Mouse (Mus musculus): Measurements from ENCODE around the gene Galnt9. TPM values are rescaled to one million over a fixed set of nuclear protein-coding genes. Genes with fewer than 3 reads are reported as not detected.

Galnt9 gene
- total RNA-seq, 2 experiments from 2014 or later = 87.0 to 117 TPM

GRCm38 (mm10) chr5:110534402-110534801 is 9.8 kb upstream of the Galnt9 start:
- no peak for DNase-seq (ENCODE audit: low spot score in 2 of 2)

GRCm38 (mm10) chr5:110535964-110536363 is 8.2 kb upstream of the Galnt9 start:
- DNase-seq (ENCODE audit: low spot score in 2 of 2) = no peak

- DNase-seq (ENCODE audit: low spot score in 2 of 2) = no peak
These were observed 3.2 kb upstream of the Galnt9 start for GRCm38 (mm10) chr5:110540947-110541346.

GRCm38 (mm10) chr5:110541456-110541855 is 2.7 kb upstream of the Galnt9 start:
- no peak for DNase-seq (ENCODE audit: low spot score in 2 of 2)

DNA sequence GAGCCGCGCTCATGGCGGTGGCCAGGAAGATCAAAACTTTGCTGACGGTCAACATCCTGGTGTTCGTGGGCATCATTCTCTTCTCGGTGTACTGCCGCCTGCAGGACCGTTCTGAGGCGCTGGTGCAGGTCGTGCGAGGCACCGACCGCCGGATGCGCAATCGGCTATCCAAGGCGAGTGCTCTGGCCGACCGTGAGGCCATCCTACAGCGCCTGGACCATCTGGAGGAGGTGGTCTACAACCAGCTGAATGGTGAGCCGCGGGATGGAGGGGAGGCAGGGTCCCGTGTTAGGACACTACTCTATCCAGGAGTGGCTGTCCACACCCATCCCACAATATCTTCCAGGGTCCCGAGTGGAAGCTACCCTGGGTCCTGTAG is 525 bp downstream of the Galnt9 start:
- no peak for DNase-seq (ENCODE audit: low spot score in 2 of 2)

GRCm38 (mm10) chr5:110545311-110545710 is 1.2 kb downstream of the Galnt9 start:
- DNase-seq (ENCODE audit: low spot score in 2 of 2) = no peak

DNA sequence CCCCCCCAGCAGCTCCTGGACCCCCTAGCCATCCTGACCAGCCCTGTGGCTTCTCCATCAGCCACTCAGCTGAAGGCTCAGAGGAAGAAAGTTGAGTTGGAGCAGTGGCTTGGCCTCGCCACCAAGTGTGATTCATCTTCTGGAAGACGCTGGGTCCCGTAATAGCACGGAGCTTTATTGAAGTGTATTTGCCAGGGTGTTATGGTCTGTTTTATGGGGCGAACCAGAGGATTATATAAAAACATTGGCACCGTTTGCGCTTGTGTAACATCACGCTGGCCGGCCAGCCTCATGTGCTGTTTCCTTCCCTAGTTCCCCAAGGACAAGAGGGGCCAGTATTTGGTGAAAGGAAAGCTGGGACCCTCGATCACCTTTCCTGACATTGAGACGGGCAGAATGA is 2.0 kb downstream of the Galnt9 start:
- peak; percentile 50 to 55 for DNase-seq (ENCODE audit: low spot score in 2 of 2)

DNA sequence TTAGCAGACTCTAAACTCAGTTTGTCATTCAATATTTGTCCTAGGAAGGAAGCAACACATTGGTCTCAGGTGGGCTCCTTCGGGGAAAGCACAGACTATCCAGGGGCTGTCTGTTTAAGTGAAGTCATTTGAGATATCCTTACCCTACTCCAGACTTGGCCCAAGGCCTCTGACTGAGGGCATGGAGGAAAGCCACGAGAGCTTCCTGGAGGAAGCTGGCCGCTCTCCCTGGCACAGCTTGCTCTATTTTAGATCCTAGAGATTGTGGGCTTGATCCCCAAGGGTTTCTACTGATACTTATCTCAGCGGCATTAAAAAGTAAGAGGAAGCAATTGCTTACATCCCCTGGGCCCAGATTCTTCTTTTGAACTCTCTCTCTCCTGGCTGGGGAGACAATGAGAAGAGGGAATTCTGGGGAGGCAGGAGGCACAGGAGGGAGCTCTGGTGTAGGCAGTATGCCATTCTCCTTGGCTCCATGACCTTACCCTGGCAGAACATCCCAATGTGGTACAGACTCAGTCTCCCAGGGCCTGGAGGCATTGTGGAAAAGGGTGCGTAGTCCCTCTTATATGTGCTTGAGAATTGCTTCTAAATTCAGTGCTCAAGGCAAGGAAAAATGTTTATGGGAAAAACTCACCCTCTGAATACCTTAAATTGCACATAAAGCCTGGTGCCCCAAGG is 2.7 kb downstream of the Galnt9 start:
- no peak for DNase-seq (ENCODE audit: low spot score in 2 of 2)

DNA sequence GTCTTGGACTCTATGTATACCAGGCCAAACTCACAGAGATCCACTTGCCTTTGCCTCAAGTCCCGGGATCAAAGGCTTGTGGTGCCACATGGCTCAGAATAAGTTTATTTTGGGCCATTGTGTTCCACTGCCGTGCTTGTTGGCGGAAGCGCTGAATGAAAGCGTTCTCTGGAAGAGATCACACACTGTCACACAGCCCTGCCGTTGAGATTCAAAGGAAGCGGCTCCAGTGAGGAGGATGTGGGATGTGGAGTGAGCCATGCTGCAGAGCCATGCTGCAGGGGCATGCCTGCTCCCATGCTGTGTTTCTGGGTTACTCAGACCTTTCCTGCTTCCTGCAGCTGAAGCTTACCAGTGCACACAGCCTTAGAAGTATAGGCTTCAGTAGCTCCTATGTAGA is 4.3 kb downstream of the Galnt9 start:
- no peak for DNase-seq (ENCODE audit: low spot score in 2 of 2)

GRCm38 (mm10) chr5:110550189-110550588 is 6.0 kb downstream of the Galnt9 start:
- DNase-seq (ENCODE audit: low spot score in 2 of 2) = no peak

DNA sequence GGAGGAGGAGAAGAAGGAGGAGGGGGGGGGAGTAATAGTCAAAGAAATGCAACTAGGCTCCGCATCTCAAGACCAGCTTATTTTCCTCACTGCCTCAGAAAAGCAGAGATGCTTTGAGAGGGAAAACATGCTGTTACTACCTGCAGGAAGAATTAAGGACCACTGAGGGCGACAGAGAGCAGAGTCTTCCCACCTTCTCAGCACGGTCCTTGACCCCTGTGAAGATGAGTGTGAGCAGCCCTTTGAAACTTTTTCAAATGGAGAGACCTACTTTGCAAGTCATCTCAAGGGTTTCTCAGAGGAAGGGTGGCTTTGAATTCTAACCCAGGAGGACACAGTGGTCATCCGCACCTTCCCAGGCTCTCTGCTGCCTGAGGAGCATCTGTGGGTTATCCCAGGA is 6.7 kb downstream of the Galnt9 start:
- DNase-seq (ENCODE audit: low spot score in 2 of 2) = no peak

DNA sequence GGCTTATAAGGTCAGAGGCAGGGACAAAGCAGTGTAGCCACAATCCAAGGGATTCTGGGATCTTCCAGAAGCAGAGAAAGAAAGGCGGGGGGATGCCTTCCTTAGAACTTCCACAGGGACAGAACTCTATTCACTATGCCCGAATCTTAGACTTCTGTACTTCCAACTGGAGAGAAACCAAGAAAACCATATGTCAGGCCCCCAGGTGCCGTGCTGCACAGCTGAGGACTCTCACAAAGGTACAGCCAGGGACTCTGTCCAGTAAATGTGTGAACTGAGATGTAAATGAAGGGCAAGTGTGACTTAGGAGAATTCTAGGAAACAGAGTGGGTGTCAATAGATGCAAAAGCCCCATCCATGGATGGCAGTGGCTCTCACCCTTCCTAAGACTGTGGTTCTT is 7.8 kb downstream of the Galnt9 start:
- no peak for DNase-seq (ENCODE audit: low spot score in 2 of 2)

GRCm38 (mm10) chr5:110553315-110553714 is 9.2 kb downstream of the Galnt9 start:
- DNase-seq (ENCODE audit: low spot score in 2 of 2) = no peak

DNA sequence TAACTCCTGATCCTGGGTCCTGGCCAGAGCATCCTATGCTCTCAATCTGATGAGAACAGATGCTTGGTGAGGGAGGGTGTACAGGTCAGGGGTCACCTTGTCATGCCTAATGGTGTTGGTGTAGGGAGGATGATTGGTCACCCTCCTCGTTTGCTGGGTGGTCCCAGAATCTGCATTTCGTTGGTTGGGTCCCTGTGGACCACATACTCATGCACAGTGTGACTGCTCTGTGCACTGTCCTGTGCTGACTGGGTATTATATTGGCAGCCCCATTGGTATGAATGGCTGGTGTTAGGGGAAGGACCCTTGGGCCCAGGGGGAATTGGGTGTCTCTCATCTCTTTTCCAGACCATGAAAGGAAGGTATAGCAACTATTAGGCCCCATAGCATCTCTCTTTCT is 11.0 kb downstream of the Galnt9 start:
- no peak for DNase-seq (ENCODE audit: low spot score in 2 of 2)

DNA sequence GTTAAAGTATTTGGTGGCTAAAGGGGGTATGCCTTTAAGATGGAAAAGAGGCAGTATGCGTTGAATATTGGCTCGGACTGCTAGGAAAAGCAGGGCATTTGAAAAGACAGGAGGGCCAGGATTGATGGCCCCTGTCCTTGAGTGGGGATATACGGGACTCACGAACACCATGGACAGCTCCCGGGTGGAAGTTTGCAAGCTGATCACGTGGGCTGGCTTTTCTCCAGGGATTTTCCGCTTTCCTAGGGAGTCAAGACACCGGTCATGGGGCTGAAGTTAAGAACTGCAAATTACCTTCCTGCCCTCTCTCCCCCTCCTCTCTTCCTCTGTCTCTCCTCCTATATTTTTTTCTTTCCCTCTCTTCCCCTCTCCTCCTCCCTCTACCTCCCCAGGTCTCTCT is 14.2 kb downstream of the Galnt9 start:
- DNase-seq (ENCODE audit: low spot score in 2 of 2) = no peak

DNA sequence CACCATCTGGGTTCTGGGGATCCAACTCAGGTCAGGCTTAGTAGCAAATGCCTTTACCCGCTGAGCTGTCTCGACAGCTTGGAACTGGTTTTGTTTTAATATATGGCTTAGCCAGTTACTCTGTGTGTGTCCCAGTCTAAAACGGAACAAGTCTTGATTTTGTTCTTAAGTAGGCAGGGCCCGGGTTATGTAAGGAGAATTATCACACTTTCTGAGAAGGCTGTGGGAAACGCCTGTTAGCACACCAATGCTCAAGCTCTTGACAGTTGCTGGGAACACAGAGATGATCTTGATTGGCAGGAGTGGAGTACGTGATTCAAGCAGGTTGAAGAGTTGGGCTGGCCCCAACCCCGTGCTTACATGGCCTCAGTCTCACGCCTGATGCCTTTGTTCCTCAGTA is 15.5 kb downstream of the Galnt9 start:
- DNase-seq (ENCODE audit: low spot score in 2 of 2) = peak in 1 of 2 experiments; percentile 22

- peak; percentile 89 to 94 for DNase-seq (ENCODE audit: low spot score in 2 of 2)
These were observed 18.7 kb downstream of the Galnt9 start for GRCm38 (mm10) chr5:110562741-110563326.

- peak in 1 of 2 experiments; percentile 24 for DNase-seq (ENCODE audit: low spot score in 2 of 2)
These were observed 21.0 kb downstream of the Galnt9 start for GRCm38 (mm10) chr5:110564986-110565644.

GRCm38 (mm10) chr5:110567547-110567946 is 23.4 kb downstream of the Galnt9 start:
- DNase-seq (ENCODE audit: low spot score in 2 of 2) = no peak

DNA sequence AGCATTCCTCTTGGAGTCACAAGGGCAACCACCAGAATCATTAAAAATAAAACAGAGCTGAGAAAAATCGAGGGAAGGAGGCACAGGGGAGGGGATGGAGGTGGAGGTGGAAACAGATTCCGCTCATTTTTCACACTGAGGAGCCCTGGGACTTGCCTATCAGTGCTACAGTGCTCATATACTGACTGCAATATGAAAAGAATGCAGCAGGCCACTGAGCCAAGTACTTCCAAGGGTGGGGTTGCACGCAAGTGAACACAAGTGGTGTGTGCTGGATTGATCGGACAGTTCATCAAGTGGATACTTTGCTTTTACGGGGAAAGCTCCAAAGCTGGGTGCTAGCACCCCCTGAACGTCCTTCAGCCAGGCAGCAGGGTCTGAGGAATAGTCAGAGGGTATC is 30.7 kb downstream of the Galnt9 start:
- no peak for DNase-seq (ENCODE audit: low spot score in 2 of 2)

DNA sequence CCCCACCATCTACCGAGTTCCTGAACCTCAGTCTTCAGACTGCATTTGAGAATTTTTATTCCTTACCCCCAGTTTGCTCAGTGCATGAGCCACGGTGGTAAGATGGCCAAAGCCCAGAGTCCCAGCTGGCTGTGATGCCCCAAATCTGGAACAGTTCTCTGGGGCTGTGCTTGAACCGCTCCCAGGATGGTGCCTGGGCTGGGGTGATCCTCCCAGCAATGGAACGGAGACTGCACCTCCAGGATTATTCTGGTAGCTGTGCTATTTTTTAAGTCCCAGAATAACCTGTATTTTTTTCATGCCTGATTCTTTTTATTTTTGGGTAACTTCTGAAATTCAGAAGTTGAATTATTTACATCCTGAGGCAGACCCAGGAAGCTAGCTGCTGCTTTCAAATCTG is 35.1 kb downstream of the Galnt9 start:
- DNase-seq (ENCODE audit: low spot score in 2 of 2) = no peak

GRCm38 (mm10) chr5:110580569-110581239 is 36.5 kb downstream of the Galnt9 start:
- DNase-seq (ENCODE audit: low spot score in 2 of 2) = peak in 1 of 2 experiments; percentile 33
